Mouse (Mus musculus) T-helper 1 cell (primary cell): ENCODE results near the gene Tmem132d.

Experiments used
- in situ Hi-C: fragments of 300-600 bp; cut with MboI, MseI; formaldehyde crosslinking; loops from one replicate; pipeline ENCODE4 v1.15.1; 2025; ENCODE audit warnings: high pct_unique_total_duplicates

Tmem132d gene

GRCm38 (mm10) chr5:127937914-127938313 lies 495.0 kb downstream of the Tmem132d start:
- in situ Hi-C loops, result loop anchor here (10.0 kb wide), 1 partner anchor 2003 kb away; no protein-coding TSS in a partner anchor

GRCm38 (mm10) chr5:127929687-127930086 lies 503.2 kb downstream of the Tmem132d start:
- in situ Hi-C loops, result loop anchor here (10.0 kb wide), 1 partner anchor 1995 kb away; no protein-coding TSS in a partner anchor

- in situ Hi-C loops, result no loop called here
These were observed 506.2 kb downstream of the Tmem132d start for GRCm38 (mm10) chr5:127926686-127927085.

GRCm38 (mm10) chr5:127924106-127924505 lies 508.8 kb downstream of the Tmem132d start:
- in situ Hi-C loops, result no loop called here

GRCm38 (mm10) chr5:127919171-127919570 lies 513.7 kb downstream of the Tmem132d start:
- in situ Hi-C loops, result no loop called here

- in situ Hi-C loops, result no loop called here
These were observed 514.5 kb downstream of the Tmem132d start for GRCm38 (mm10) chr5:127918376-127918775.

GRCm38 (mm10) chr5:127914157-127914556 lies 518.7 kb downstream of the Tmem132d start:
- in situ Hi-C loops, result no loop called here

- in situ Hi-C loops, result no loop called here
These were observed 521.3 kb downstream of the Tmem132d start for GRCm38 (mm10) chr5:127911603-127912002.

- in situ Hi-C loops, result no loop called here
These were observed 522.5 kb downstream of the Tmem132d start for GRCm38 (mm10) chr5:127910356-127910755.

- in situ Hi-C loops, result no loop called here
These were observed 537.7 kb downstream of the Tmem132d start for GRCm38 (mm10) chr5:127895176-127895575.

GRCm38 (mm10) chr5:127885566-127886505 lies 547.0 kb downstream of the Tmem132d start:
- in situ Hi-C loops, result no loop called here

GRCm38 (mm10) chr5:127883021-127883420 lies 549.9 kb downstream of the Tmem132d start:
- in situ Hi-C loops, result no loop called here

- in situ Hi-C loops, result no loop called here
These were observed 558.4 kb downstream of the Tmem132d start for GRCm38 (mm10) chr5:127874461-127874860.

GRCm38 (mm10) chr5:127865157-127865556 lies 567.7 kb downstream of the Tmem132d start:
- in situ Hi-C loops, result no loop called here

GRCm38 (mm10) chr5:127859719-127860118 lies 573.2 kb downstream of the Tmem132d start:
- in situ Hi-C loops, result no loop called here

- in situ Hi-C loops, result no loop called here
These were observed 580.6 kb downstream of the Tmem132d start for GRCm38 (mm10) chr5:127852305-127852704.

- in situ Hi-C loops, result no loop called here
These were observed 601.1 kb downstream of the Tmem132d start for GRCm38 (mm10) chr5:127831791-127832190.

- in situ Hi-C loops, result no loop called here
These were observed 602.0 kb downstream of the Tmem132d start for GRCm38 (mm10) chr5:127830831-127831230.

- in situ Hi-C loops, result no loop called here
These were observed 604.1 kb downstream of the Tmem132d start for GRCm38 (mm10) chr5:127828756-127829155.

GRCm38 (mm10) chr5:127821960-127822359 lies 610.9 kb downstream of the Tmem132d start:
- in situ Hi-C loops, result no loop called here

GRCm38 (mm10) chr5:127815292-127815691 lies 617.6 kb downstream of the Tmem132d start:
- in situ Hi-C loops, result no loop called here

GRCm38 (mm10) chr5:127807419-127807818 lies 625.5 kb downstream of the Tmem132d start:
- in situ Hi-C loops, result no loop called here

GRCm38 (mm10) chr5:127806850-127807249 lies 626.0 kb downstream of the Tmem132d start:
- in situ Hi-C loops, result no loop called here
